Mouse (Mus musculus) gastrocnemius, adult 18-20 months (tissue): ENCODE results near the gene Grasp. TPM values are rescaled to one million over a fixed set of nuclear protein-coding genes. Genes with fewer than 3 reads are reported as not detected.

ENCODE experiments used
- DNase-seq: peaks from one replicate; pipeline ENCODE4 v3.0.0; 2021; ENCODE audit warnings: low spot score
- microRNA-seq: library from miRNA; unstranded; fragments of <30 nt; microRNA quantifications from one replicate; pipeline ENCODE4 v1.2.0, GENCODE M21; 2021
- total RNA-seq, 2 experiments: library from RNA; stranded (reverse); gene quantifications; 2 replicates each; pipeline ENCODE4 v1.2.3; 2021

The Grasp gene
- total RNA-seq, 2 experiments from 2014 or later: 4.4 to 5.1 TPM

DNA sequence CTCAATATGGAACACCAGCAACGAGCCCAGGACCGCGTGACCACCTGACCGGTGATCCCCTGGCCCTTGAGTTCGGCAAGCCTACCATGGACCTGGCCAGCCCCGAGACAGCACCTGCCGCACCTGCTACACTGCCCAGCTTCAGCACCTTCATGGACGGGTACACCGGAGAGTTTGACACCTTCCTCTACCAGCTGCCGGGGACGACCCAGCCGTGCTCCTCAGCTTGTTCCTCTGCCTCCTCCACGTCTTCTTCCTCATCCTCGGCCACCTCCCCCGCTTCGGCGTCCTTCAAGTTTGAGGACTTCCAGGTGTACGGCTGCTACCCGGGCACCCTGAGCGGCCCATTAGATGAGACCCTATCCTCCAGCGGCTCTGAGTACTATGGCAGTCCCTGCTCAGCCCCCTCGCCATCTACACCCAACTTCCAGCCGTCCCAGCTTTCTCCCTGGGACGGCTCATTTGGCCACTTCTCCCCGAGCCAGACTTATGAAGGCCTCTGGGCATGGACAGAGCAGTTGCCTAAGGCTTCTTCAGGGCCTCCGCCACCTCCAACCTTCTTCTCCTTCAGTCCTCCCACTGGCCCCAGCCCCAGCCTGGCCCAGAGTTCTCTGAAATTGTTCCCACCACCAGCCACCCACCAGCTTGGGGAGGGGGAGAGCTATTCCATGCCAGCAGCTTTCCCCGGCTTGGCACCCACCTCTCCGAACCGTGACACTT lies 46.3 kb downstream of the Grasp start:
- no peak for DNase-seq

DNA sequence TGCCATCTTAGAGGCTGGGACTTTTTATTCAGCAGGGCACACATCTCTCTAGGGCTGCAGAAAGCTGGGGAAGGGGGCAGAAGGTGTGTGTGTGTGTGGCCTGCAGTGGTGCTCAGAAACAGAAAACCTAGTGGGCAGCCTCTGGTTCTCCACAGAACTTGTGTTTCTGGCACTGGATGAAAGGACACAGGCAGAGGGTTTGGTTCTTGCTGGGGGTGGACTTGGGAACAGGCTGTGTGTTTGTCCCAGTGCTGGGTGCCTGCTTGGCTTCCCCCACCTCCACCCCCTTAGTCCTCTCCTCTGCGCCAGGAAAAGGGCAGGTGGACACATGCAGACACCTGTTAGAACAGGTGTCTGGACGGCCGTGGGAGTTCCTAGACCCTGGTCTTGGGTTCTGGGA lies 47.1 kb downstream of the Grasp start:
- DNase-seq: no peak

DNA sequence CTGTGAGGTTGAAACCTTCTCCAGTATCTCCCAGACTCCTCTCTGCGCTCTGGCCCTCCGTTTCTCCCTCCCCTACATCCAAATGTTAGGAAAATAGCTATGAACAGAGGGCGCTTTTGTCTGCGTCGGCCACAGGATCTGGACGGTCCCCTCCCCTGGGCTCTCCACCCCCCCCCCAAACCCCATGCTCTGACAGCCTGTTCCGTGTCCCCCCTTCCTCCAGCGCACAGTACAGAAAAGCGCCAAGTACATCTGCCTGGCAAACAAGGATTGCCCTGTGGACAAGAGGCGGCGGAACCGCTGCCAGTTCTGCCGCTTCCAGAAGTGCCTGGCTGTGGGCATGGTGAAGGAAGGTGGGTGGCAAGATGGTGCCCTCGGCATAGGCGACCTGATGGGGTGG lies 47.5 kb downstream of the Grasp start:
- DNase-seq: no peak

DNA sequence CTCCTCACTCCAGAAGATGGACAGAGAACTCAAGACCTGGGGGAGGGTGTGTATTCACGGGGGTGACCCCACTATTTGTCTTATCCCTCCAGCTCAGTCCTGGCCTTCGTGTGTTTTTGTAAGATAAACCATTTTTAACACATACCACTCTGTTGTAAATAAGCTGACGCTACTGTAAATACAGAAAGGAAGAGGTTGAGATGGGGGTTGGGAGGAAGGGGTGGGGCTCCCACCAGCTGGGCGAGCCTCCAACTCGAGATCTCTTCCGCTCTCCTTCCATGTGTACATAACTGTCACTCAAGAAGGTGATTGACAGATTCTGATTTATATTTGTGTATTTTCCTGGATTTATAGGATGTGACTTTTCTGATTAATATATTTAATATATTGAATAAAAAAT lies 50.4 kb downstream of the Grasp start:
- DNase-seq: no peak

DNA sequence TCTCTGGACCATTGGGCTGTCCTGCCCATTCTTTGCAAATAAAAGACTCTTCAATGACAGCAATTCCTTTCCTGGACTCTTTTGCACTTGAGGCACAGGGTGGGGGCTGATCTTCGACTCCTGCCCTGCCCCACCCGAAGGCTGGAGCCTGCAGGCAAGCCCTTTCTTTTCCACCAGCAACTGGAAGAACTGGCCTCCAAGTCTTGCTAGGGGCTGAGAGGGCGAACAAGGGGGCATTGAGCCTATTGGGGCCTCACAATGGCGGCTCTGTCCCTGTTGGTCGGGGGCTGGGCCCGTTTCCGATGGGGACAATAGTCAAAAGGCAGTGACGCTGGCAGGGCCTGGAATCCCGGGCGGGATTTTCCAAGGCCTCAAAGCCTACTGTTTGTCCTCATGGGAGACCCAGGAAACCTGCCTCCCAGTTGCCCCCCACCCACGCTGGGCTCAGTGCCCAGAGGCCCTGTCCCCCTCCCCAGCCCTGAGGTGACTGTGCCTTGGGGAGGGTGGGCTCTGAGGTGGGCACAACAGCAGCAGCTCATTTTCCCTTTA lies 53.4 kb downstream of the Grasp start:
- DNase-seq: no peak

DNA sequence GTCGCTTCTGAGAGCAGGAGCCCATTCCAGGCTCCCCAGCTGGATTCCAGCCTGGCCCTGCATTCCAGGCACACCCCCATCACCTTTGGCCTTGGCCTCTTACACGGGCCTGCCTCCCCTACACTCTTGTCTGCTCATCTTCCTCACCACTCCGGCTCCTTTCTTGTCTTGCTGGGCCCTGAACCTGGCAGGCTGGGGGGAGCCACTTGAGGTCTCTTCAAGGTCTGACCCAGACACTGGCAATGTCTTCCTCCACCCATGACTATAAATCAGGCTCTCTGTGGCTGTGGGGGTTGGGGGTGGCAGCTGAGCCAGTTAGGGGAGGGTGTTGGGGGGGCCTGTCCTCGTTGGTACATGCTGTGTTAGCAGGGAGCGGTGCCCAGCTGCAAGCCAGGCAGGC lies 54.6 kb downstream of the Grasp start:
- DNase-seq: peak; percentile 65

DNA sequence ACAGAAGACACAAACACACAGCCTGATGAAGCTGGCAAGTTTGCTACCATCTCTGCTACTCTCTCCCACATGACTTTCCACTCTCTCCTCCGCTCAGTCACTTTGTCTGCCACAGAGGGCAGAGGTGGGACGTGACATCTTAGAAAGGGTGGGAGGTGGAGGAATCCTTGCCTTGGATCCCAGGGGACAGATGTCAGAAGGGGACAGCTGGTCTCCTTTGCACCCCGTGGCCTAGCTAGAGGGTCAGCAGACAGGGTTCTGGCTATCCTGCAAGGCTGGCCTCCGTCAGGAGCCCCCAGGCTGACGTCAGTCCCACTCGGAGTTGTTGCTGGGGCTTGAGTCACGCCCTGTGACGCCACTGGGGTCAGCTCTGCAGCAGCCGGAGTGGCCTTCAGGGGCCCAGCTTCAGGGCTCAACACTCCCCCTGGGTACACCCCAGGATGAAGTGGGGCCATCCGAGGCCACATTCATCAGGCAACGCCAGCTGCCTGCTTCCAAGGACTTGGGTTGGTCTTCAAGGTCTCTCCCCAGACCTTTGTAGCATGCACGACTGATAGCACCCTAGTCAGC lies 55.5 kb downstream of the Grasp start:
- no peak for DNase-seq

Small RNAs within 50 kb of the gene (microRNA-seq; reads per million reads assigned to microRNA genes)
- 4.1 reads per million, percentile 6 among the genes with 10 or more reads in this experiment for gene Mir6962

Other genes with a start within 250 kb of the Grasp start
- gene Gm47841, start 176.8 kb upstream of the Grasp start, total RNA-seq: not detected
- gene Fignl2, start 145.6 kb upstream of the Grasp start, total RNA-seq: under 1 TPM; 0.55 to 0.81 TPM
- gene Ankrd33, start 108.4 kb upstream of the Grasp start, total RNA-seq: not detected
- gene Acvrl1, start 95.7 kb upstream of the Grasp start, total RNA-seq: 10 to 100 TPM in 1 of 2 experiments, 1 to 10 TPM in 1; 8.6 to 11.7 TPM
- gene Acvr1b, start 50.1 kb upstream of the Grasp start, total RNA-seq: 10 to 100 TPM; 26.0 to 48.0 TPM
- gene Nr4a1, start 30.1 kb downstream of the Grasp start, total RNA-seq: 100 to 1,000 TPM; 206 to 234 TPM
- 10 to 100 TPM; 25.0 to 31.3 TPM for gene Atg101, start 60.1 kb downstream of the Grasp start, total RNA-seq
- gene 6030408B16Rik, start 69.0 kb downstream of the Grasp start, total RNA-seq: under 1 TPM; 0.26 to 0.27 TPM
- 1 to 10 TPM; 1.4 to 3.8 TPM for gene Krt80, start 146.0 kb downstream of the Grasp start, total RNA-seq
- gene Krt7, start 186.9 kb downstream of the Grasp start, total RNA-seq: under 1 TPM in 1 of 2 experiments, not detected in 1; 0.14 TPM
- gene Krt87, start 214.6 kb downstream of the Grasp start, total RNA-seq: not detected
- gene Krt88, start 223.6 kb downstream of the Grasp start, total RNA-seq: not detected
- gene Krt81, start 239.6 kb downstream of the Grasp start, total RNA-seq: not detected
- not detected for gene Krt86, start 249.3 kb downstream of the Grasp start, total RNA-seq